Mouse (Mus musculus) kidney, embryonic 16.5 days (tissue): ENCODE data around the gene Sbds. TPM values are rescaled to one million over a fixed set of nuclear protein-coding genes. Genes with fewer than 3 reads are reported as not detected.

Experiments
- ATAC-seq: fragments of 200-750 bp; cut with Nextera tagmentation; 2 replicates; pipeline ENCODE4 v1.8.0; 2017; ENCODE audit warnings: moderate TSS enrichment; ENCODE audit not compliant: low FRiP score, low TSS enrichment
- H3K27ac ChIP-seq: fragments of 300-500 bp; sonication (generic); 2 replicates; pipeline ENCODE4 v1.5.1; 2014; ENCODE audit warnings: low read length
- H3K27me3 ChIP-seq: fragments of 300-500 bp; sonication (generic); 2 replicates; pipeline ENCODE4 v1.6.1; 2014; ENCODE audit warnings: low read length, control low read depth, mixed read lengths; ENCODE audit not compliant: insufficient read depth
- H3K36me3 ChIP-seq: fragments of 300-500 bp; sonication (generic); 2 replicates; pipeline ENCODE4 v1.6.1; 2014; ENCODE audit warnings: low read length, control low read depth, mixed read lengths; ENCODE audit not compliant: insufficient read depth
- H3K4me1 ChIP-seq: fragments of 300-500 bp; sonication (generic); 2 replicates; pipeline ENCODE4 v1.6.1; 2014; ENCODE audit warnings: low read length, control low read depth, mixed read lengths; ENCODE audit not compliant: insufficient read depth
- H3K4me2 ChIP-seq: fragments of 300-500 bp; sonication (generic); replicated peaks from 2 replicates; pipeline ENCODE4 v1.6.1; 2014; ENCODE audit warnings: low read depth, low read length
- H3K4me3 ChIP-seq: fragments of 300-500 bp; sonication (generic); 2 replicates; pipeline ENCODE4 v1.5.1; 2014; ENCODE audit warnings: mild to moderate bottlenecking, low read length
- H3K9ac ChIP-seq: fragments of 300-500 bp; sonication (generic); replicated peaks from 2 replicates; pipeline ENCODE4 v1.6.1; 2014; ENCODE audit warnings: low read length
- H3K9me3 ChIP-seq: fragments of 300-500 bp; sonication (generic); 2 replicates; pipeline ENCODE4 v1.6.1; 2016; ENCODE audit warnings: low read length, control low read depth
- WGBS: fragments of 180-500 bp; shearing (Covaris S2); extraction: QIAGEN DNeasy Blood & Tissue Kit; methylation state at CpG from one replicate; pipeline ENCODE4 v1.1.7; 2014; 5-methylcytosine and 5-hydroxymethylcytosine counted together
- polyA plus RNA-seq: library from polyadenylated mRNA; unstranded; fragments of >200 nt; fragmentation: Nextera tagmentation; extraction: Ambion mirVana; gene quantifications from 2 replicates; pipeline ENCODE4 v1.2.1, GENCODE M21; 2015

Gene Sbds
- 72.2 and 77.6 TPM in 2 replicates for polyA plus RNA-seq

GRCm38 (mm10) chr5:130255017-130255720 lies at the start of gene Sbds, which contains the start of gene Tyw1:
Gene Sbds, minus strand, starts transcription at chr5:130255530.
Gene Tyw1, plus strand, starts transcription at chr5:130255619.
- Histone ChIP-seq H3K9me3 (no peaks in the 10 kb centered on the region), H3K36me3 (peaks cover 27% of the 10 kb centered on the region), H3K4me1 (peaks cover 14% of the 10 kb centered on the region), H3K4me3 (peak within 1 kb of the TSS; percentile 74), H3K27me3 (no peaks in the 10 kb centered on the region), H3K4me2 (peak within 1 kb of the TSS; percentile 74), H3K27ac (peak within 1 kb of the TSS; percentile 90), H3K9ac (peak within 1 kb of the TSS; percentile 77)
- ATAC-seq, result peak; percentile 90
- under 1% methylated on average over 52 of the region's 52 CpGs for WGBS

GRCm38 (mm10) chr5:130303611-130304010 lies 48.3 kb upstream of the Sbds start:
- WGBS, result 83% methylated on average over 6 of the region's 6 CpGs
- H3K36me3 ChIP-seq, result peaks cover 39% of the 10 kb centered on the region
- no peak overlapping the region for H3K4me3 ChIP-seq
- H3K4me1 ChIP-seq, result no peaks in the 10 kb centered on the region
- no peak for ATAC-seq
- H3K27me3 ChIP-seq, result no peaks in the 10 kb centered on the region
- H3K4me2 ChIP-seq, result no peak overlapping the region
- H3K9ac ChIP-seq, result no peak overlapping the region
- H3K27ac ChIP-seq, result no peak overlapping the region
- no peaks in the 10 kb centered on the region for H3K9me3 ChIP-seq

- Histone ChIP-seq H3K9ac (no peak overlapping the region), H3K27me3 (no peaks in the 10 kb centered on the region), H3K4me1 (no peaks in the 10 kb centered on the region), H3K4me2 (no peak overlapping the region), H3K36me3 (peaks cover 39% of the 10 kb centered on the region), H3K4me3 (no peak overlapping the region), H3K27ac (no peak overlapping the region), H3K9me3 (no peaks in the 10 kb centered on the region)
- no peak for ATAC-seq
- WGBS, result 89% methylated on average over 8 of the region's 8 CpGs
These were observed 44.2 kb upstream of the Sbds start for GRCm38 (mm10) chr5:130299526-130299925.

GRCm38 (mm10) chr5:130298831-130299460 lies 43.6 kb upstream of the Sbds start:
- no peak for ATAC-seq
- peaks cover 34% of the 10 kb centered on the region for H3K36me3 ChIP-seq

GRCm38 (mm10) chr5:130296071-130296470 lies 40.7 kb upstream of the Sbds start:
- Histone ChIP-seq H3K36me3 (peaks cover 38% of the 10 kb centered on the region), H3K27ac (no peak overlapping the region), H3K4me1 (no peaks in the 10 kb centered on the region), H3K9ac (no peak overlapping the region), H3K9me3 (no peaks in the 10 kb centered on the region), H3K4me2 (no peak overlapping the region), H3K27me3 (no peaks in the 10 kb centered on the region), H3K4me3 (no peak overlapping the region)
- WGBS, result 81% methylated on average over 5 of the region's 5 CpGs
- ATAC-seq, result no peak

More at GRCm38 (mm10) chr5:130298831-130299460, 43.6 kb upstream of the Sbds start:
- Histone ChIP-seq H3K9ac (no peak overlapping the region), H3K4me2 (no peak overlapping the region), H3K27ac (no peak overlapping the region), H3K4me1 (no peaks in the 10 kb centered on the region), H3K4me3 (no peak overlapping the region), H3K27me3 (no peaks in the 10 kb centered on the region), H3K9me3 (no peaks in the 10 kb centered on the region)
- 86% methylated on average over 9 of the region's 9 CpGs for whole genome bisulfite sequencing

GRCm38 (mm10) chr5:130294598-130294997 lies 39.3 kb upstream of the Sbds start:
- no peak overlapping the region for H3K9ac ChIP-seq
- no peak overlapping the region for H3K27ac ChIP-seq
- H3K36me3 ChIP-seq, result peaks cover 44% of the 10 kb centered on the region
- ATAC-seq, result no peak
- H3K4me2 ChIP-seq, result no peak overlapping the region
- 92% methylated on average over 6 of the region's 6 CpGs for WGBS
- no peaks in the 10 kb centered on the region for H3K27me3 ChIP-seq
- peaks cover 4% of the 10 kb centered on the region; the same call in 1 of the 2 replicates for H3K9me3 ChIP-seq
- no peaks in the 10 kb centered on the region for H3K4me1 ChIP-seq
- no peak overlapping the region for H3K4me3 ChIP-seq

GRCm38 (mm10) chr5:130293941-130294340 lies 38.6 kb upstream of the Sbds start:
- H3K4me3 ChIP-seq, result no peak overlapping the region
- no peak overlapping the region for H3K9ac ChIP-seq
- peaks cover 4% of the 10 kb centered on the region; the same call in 1 of the 2 replicates for H3K9me3 ChIP-seq
- H3K36me3 ChIP-seq, result peaks cover 47% of the 10 kb centered on the region
- H3K27ac ChIP-seq, result no peak overlapping the region
- no peaks in the 10 kb centered on the region for H3K4me1 ChIP-seq
- WGBS, result 88% methylated on average over 5 of the region's 5 CpGs
- no peak for ATAC-seq
- H3K27me3 ChIP-seq, result no peaks in the 10 kb centered on the region
- H3K4me2 ChIP-seq, result no peak overlapping the region

- Histone ChIP-seq H3K4me2 (no peak overlapping the region), H3K36me3 (peaks cover 45% of the 10 kb centered on the region), H3K27ac (no peak overlapping the region), H3K4me3 (no peak overlapping the region), H3K4me1 (no peaks in the 10 kb centered on the region), H3K27me3 (no peaks in the 10 kb centered on the region), H3K9me3 (peaks cover 4% of the 10 kb centered on the region; the same call in 1 of the 2 replicates), H3K9ac (no peak overlapping the region)
- ATAC-seq, result no peak
- WGBS, result 93% methylated on average over 4 of the region's 4 CpGs
These were observed 37.6 kb upstream of the Sbds start for GRCm38 (mm10) chr5:130292976-130293375.

GRCm38 (mm10) chr5:130290775-130291174 lies 35.4 kb upstream of the Sbds start:
- Histone ChIP-seq H3K27ac (no peak overlapping the region), H3K9ac (no peak overlapping the region), H3K4me3 (no peak overlapping the region), H3K9me3 (peaks cover 4% of the 10 kb centered on the region; the same call in 1 of the 2 replicates), H3K4me2 (no peak overlapping the region), H3K36me3 (peaks cover 39% of the 10 kb centered on the region), H3K27me3 (no peaks in the 10 kb centered on the region), H3K4me1 (no peaks in the 10 kb centered on the region)
- no peak for ATAC-seq
- 94% methylated on average over 12 of the region's 12 CpGs for WGBS

- H3K4me3 ChIP-seq, result no peak overlapping the region
- ATAC-seq, result no peak
- WGBS, result 99% methylated on average over 6 of the region's 6 CpGs
- H3K9me3 ChIP-seq, result peaks cover 4% of the 10 kb centered on the region; the same call in 1 of the 2 replicates
- H3K4me2 ChIP-seq, result no peak overlapping the region
- no peaks in the 10 kb centered on the region for H3K27me3 ChIP-seq
- no peaks in the 10 kb centered on the region for H3K4me1 ChIP-seq
- no peak overlapping the region for H3K9ac ChIP-seq
- peaks cover 34% of the 10 kb centered on the region for H3K36me3 ChIP-seq
- no peak overlapping the region for H3K27ac ChIP-seq
These were observed 34.9 kb upstream of the Sbds start for GRCm38 (mm10) chr5:130290242-130290641.
